Mouse (Mus musculus) intestine, embryonic 15.5 days (tissue): ENCODE data around the gene Shb. TPM values are rescaled to one million over a fixed set of nuclear protein-coding genes. Genes with fewer than 3 reads are reported as not detected.

Source experiments
- ATAC-seq: fragments of 200-750 bp; cut with Nextera tagmentation; 2 replicates; pipeline ENCODE4 v1.8.0; 2017; ENCODE audit warnings: moderate TSS enrichment, moderate library complexity
- H3K27ac ChIP-seq: fragments of 300-500 bp; sonication (generic); 2 replicates; pipeline ENCODE4 v1.5.1; 2015; ENCODE audit warnings: mild to moderate bottlenecking, inconsistent platforms
- H3K27me3 ChIP-seq: fragments of 300-500 bp; sonication (generic); replicated peaks from 2 replicates; pipeline ENCODE4 v1.6.1; 2015; ENCODE audit warnings: inconsistent platforms
- H3K36me3 ChIP-seq: fragments of 300-500 bp; sonication (generic); 2 replicates; pipeline ENCODE4 v1.6.1; 2015; ENCODE audit warnings: inconsistent platforms
- H3K4me1 ChIP-seq: fragments of 300-500 bp; sonication (generic); replicated peaks from 2 replicates; pipeline ENCODE4 v1.6.1; 2015; ENCODE audit warnings: inconsistent platforms
- H3K4me2 ChIP-seq: fragments of 300-500 bp; sonication (generic); replicated peaks from 2 replicates; pipeline ENCODE4 v1.6.1; 2015; ENCODE audit warnings: mild to moderate bottlenecking, inconsistent platforms
- H3K4me3 ChIP-seq: fragments of 300-500 bp; sonication (generic); replicated peaks from 2 replicates; pipeline ENCODE4 v1.5.1; 2015; ENCODE audit warnings: inconsistent platforms
- H3K9ac ChIP-seq: fragments of 300-500 bp; sonication (generic); 2 replicates; pipeline ENCODE4 v1.6.1; 2015; ENCODE audit warnings: inconsistent platforms
- H3K9me3 ChIP-seq: fragments of 300-500 bp; sonication (generic); 2 replicates; pipeline ENCODE4 v1.6.1; 2016; ENCODE audit warnings: inconsistent platforms
- WGBS: fragments of 180-500 bp; shearing (Covaris S2); methylation state at CpG from one replicate; pipeline ENCODE4 v1.1.7; 2015; 5-methylcytosine and 5-hydroxymethylcytosine counted together
- polyA plus RNA-seq: library from polyadenylated mRNA; unstranded; fragments of >200 nt; fragmentation: Nextera tagmentation; extraction: Ambion mirVana; gene quantifications from 2 replicates; pipeline ENCODE4 v1.2.1, GENCODE M21; 2015

Shb gene
- polyA plus RNA-seq, 1 experiment from 2014 or later: 4.0 TPM

DNA sequence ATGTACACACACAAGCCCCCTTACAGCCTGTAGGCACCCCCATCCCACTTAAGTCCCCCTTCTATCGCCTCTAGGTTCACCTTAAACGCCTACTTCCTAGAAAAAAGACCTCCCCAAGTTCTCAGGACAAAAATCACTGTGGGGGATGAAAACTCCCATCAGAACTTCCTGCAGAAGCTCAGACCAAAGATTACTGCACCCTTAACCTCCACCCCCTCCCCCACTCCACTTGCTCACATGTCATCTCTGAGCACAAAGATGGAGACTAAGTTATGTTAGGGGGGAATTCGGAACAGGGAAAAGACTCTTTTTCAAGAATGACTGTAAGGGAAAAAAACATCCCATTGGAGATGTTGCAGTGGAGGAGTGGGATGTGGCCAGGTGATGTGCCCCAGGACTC lies 6.7 kb downstream of the Shb start:
- 81% methylated on average over 3 of the region's 3 CpGs for WGBS
- no peak for ATAC-seq
- 0 out of 2 replicates have a peak, but pooled peaks cover 4% of the 10 kb centered on the region for H3K36me3 ChIP-seq
- H3K9ac ChIP-seq: no peak overlapping the region
- no peaks in the 10 kb centered on the region for H3K27me3 ChIP-seq
- no peak overlapping the region for H3K4me2 ChIP-seq
- no peak overlapping the region for H3K4me3 ChIP-seq
- no peaks in the 10 kb centered on the region for H3K9me3 ChIP-seq
- peaks cover 36% of the 10 kb centered on the region for H3K4me1 ChIP-seq
- no peak overlapping the region for H3K27ac ChIP-seq

DNA sequence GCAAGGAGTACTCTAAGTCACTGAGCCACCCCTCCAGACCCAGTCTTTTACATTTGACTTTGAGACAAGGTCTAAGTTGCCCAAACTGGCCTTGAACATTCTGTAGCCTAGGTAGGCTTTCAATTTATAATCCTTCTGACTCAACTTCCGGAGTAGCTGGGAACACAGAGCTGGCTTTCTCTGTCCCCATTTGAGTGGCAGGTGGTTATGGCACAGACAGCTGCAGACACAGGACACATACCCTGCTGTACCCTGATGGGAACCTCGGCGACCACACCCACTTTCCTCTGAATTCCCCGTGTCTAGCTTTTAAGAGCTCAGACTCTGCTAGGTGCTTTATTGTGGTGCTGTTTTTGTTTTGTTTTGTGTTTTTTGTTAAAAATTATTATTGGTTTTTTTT lies 7.7 kb downstream of the Shb start:
- H3K27me3 ChIP-seq: no peaks in the 10 kb centered on the region
- no peak overlapping the region for H3K9ac ChIP-seq
- ATAC-seq: no peak
- H3K4me2 ChIP-seq: no peak overlapping the region
- 86% methylated on average over 4 of the region's 4 CpGs for WGBS
- no peak overlapping the region for H3K4me3 ChIP-seq
- H3K27ac ChIP-seq: no peak overlapping the region
- no peaks in the 10 kb centered on the region for H3K9me3 ChIP-seq
- peaks cover 40% of the 10 kb centered on the region for H3K4me1 ChIP-seq
- 0 out of 2 replicates have a peak, but pooled peaks cover 4% of the 10 kb centered on the region for H3K36me3 ChIP-seq

DNA sequence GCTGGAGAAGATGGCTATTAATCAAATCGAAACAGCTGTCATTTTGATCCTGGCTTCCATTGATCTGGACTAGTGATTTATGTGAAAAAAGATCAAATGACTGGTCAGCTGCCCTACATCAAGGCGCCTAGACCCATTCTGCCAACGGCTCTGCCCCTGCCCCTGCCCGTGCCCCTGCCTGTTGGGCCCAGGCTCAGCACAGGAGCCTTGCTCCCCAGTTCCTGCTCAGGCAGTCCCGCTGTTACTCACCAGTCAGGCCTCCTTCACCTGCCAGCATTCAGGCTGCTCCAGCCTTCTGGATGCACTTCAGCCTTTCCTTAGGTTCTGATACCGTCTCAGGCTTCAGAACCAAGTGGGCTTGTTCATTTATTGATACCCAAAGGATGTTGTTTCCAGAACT lies 8.9 kb downstream of the Shb start:
- H3K4me1 ChIP-seq: peaks cover 38% of the 10 kb centered on the region
- H3K36me3 ChIP-seq: 0 out of 2 replicates have a peak, but pooled peaks cover 4% of the 10 kb centered on the region
- no peaks in the 10 kb centered on the region for H3K9me3 ChIP-seq
- 88% methylated on average over 6 of the region's 6 CpGs for WGBS
- no peak for ATAC-seq
- H3K27ac ChIP-seq: no peak overlapping the region
- H3K4me2 ChIP-seq: no peak overlapping the region
- no peak overlapping the region for H3K9ac ChIP-seq
- no peak overlapping the region for H3K4me3 ChIP-seq
- no peaks in the 10 kb centered on the region for H3K27me3 ChIP-seq

DNA sequence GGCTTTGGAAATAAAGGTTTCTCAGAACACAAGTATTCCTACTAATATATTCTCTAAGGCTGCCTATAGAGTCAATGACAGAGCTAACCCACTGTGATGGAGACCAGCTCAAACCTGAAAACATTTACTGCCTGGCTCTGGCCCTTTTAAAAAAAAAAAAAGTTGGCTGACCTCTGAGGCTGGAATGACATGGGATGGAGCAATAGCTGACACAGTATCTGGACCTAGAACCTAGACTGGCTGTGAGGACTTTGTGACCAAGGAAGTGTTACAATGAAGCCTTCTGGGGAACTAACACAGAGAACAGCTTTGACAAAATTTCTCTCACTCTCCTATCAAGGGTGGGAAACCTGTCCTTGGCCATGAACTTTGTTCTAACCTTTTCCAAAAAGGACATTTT lies 9.3 kb downstream of the Shb start:
- Histone ChIP-seq H3K4me1 (peaks cover 34% of the 10 kb centered on the region), H3K4me2 (no peak overlapping the region), H3K9me3 (no peaks in the 10 kb centered on the region), H3K36me3 (0 out of 2 replicates have a peak, but pooled peaks cover 4% of the 10 kb centered on the region), H3K4me3 (no peak overlapping the region), H3K9ac (no peak overlapping the region), H3K27me3 (no peaks in the 10 kb centered on the region), H3K27ac (no peak overlapping the region)
- ATAC-seq: no peak

DNA sequence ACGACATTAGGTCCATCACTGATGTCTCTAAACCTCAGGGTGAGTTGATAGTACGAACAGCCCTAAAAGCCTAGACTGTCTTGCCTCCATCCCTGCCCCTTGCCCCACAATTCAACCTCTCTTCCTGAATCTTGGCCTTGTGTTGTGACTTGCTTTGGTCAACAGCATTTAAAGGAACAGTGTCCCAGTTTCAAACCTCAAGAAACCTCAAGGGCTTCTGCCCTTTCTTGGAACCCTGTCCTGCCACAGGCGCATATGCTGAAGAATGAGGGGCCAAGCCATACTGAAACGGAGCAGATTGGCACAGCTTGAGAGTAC lies 9.7 kb downstream of the Shb start:
- Histone ChIP-seq H3K27ac (no peak overlapping the region), H3K4me3 (no peak overlapping the region), H3K4me2 (no peak overlapping the region), H3K4me1 (peaks cover 30% of the 10 kb centered on the region), H3K36me3 (0 out of 2 replicates have a peak, but pooled peaks cover 4% of the 10 kb centered on the region), H3K9me3 (no peaks in the 10 kb centered on the region), H3K9ac (no peak overlapping the region), H3K27me3 (no peaks in the 10 kb centered on the region)
- 80% methylated on average over 4 of the region's 4 CpGs for WGBS
- no peak for ATAC-seq

DNA sequence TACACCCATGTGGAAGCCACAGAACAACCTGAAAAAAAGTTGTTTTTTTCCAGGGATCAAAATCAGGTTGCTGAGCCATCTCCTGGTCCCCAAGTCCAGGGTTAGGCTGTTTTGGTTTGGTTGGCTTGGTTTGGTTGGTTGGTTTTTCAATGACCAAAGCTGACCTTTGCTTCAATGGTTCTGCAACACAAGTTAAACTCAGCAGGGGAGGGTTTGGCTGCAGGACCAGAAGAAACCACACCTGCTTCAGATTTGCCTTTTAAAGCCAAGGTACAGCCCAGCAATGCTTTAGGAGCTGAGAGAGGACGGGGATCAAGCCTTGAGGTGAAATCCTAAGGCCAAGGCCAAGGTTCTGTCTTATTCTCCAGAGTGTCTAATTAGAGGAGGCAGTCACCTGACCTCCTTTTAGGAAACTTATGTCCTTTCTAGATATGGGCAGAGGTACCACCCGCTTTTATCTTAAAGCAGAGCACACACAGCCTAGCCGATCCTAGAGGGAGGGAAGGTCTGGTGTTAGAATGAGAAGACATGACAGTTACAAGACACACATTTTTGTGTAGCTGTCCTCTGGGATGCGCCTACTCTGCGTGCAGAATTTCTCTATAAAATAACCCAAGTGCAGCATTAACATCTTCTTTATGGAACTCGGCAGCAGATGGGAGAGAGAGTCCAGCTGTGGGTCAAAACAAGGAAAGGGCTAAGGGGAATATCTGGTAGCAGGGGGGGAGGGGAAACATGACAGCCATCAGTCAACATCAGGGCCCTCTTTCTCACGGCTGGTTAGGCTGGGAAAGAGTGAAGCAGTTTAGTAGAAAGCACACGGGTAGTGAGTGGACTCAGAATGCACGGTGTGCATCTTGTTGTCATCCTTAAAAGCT lies 10.3 kb downstream of the Shb start:
- no peak overlapping the region for H3K27ac ChIP-seq

DNA sequence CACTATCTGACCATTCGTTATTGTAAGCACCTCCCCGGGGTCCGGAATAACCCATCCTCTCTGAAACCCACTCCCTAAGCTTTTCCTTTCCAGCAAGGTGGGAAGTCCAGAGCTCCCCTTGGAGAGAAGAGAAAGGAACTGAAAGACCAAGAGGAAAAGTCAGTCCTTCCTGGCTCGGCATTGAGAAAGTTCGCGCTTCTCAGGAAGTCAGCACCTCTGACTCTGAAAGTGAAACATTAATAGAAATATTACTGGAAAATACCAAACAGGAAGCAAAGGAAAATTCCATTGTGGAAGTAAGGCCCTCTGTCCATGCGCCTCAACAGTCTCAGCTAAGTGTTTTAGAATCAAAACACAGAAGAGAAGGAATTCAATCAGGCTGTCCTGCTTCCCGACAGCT lies 11.9 kb downstream of the Shb start:
- Histone ChIP-seq H3K4me1 (peaks cover 33% of the 10 kb centered on the region), H3K4me3 (no peak overlapping the region), H3K27ac (peak overlapping the region; percentile 30; the same call in 1 of the 2 replicates), H3K4me2 (0 out of 2 replicates have a peak overlapping the region, but pooled peaks have one; percentile 14), H3K36me3 (no peaks in the 10 kb centered on the region), H3K9me3 (no peaks in the 10 kb centered on the region), H3K9ac (no peak overlapping the region), H3K27me3 (no peaks in the 10 kb centered on the region)
- 51% methylated on average over 8 of the region's 8 CpGs for WGBS
- no peak for ATAC-seq

More for the DNA sequence above, 10.3 kb downstream of the Shb start:
- H3K27me3 ChIP-seq: no peaks in the 10 kb centered on the region
- no peak overlapping the region for H3K4me2 ChIP-seq
- 49% methylated on average over 9 of the region's 9 CpGs for WGBS
- H3K9ac ChIP-seq: no peak overlapping the region
- ATAC-seq: peak; percentile 41; the same call in 1 of the 2 replicates
- H3K4me3 ChIP-seq: no peak overlapping the region
- peaks cover 32% of the 10 kb centered on the region for H3K4me1 ChIP-seq
- H3K9me3 ChIP-seq: no peaks in the 10 kb centered on the region
- H3K36me3 ChIP-seq: 0 out of 2 replicates have a peak, but pooled peaks cover 4% of the 10 kb centered on the region

DNA sequence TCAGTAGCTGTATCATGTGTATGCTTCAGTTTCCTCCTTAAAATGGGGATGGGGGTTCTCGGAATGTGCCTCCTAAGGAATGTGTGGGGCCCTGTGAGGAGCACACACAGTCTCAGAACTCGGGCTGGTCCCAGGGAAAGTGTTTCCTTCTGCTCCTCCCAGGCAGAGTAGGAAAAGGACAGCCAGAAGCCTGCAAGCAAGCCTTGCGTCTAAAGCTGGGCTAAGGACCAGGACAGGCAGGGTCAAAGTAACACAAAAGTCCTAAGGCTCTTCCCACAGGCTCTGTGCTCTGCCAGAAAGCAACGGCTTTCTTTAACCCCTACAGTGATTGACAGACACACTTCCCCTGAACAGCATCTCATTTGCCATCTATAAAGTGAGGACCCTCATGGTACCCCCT lies 14.9 kb downstream of the Shb start:
- Histone ChIP-seq H3K27ac (no peak overlapping the region), H3K4me2 (no peak overlapping the region), H3K9ac (no peak overlapping the region), H3K4me1 (peaks cover 51% of the 10 kb centered on the region), H3K9me3 (no peaks in the 10 kb centered on the region), H3K27me3 (no peaks in the 10 kb centered on the region), H3K36me3 (no peaks in the 10 kb centered on the region), H3K4me3 (no peak overlapping the region)
- ATAC-seq: no peak
- WGBS: 36% methylated on average over 4 of the region's 4 CpGs

DNA sequence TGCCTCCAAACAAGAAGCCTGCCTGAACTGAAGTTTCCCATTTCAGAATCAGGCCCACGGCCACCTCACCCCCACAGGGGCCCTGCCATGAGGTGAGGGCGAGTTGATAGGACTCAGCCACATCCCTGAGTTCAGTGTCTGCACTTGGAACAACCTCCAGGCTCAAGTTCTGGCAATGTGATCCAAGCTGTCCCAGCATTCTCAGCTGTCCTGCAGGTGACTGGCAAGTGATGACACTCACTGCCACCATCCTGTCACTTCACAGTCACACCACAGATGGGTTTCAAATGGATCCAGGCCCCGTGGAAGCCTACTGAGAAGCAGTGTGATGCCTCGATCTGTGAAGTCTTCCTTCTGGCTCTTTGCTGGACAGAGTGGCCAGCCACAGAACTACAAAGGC lies 16.4 kb downstream of the Shb start:
- Histone ChIP-seq H3K4me1 (peaks cover 36% of the 10 kb centered on the region), H3K27ac (no peak overlapping the region), H3K36me3 (no peaks in the 10 kb centered on the region), H3K9me3 (no peaks in the 10 kb centered on the region), H3K9ac (no peak overlapping the region), H3K4me3 (no peak overlapping the region), H3K27me3 (no peaks in the 10 kb centered on the region), H3K4me2 (no peak overlapping the region)
- WGBS: 71% methylated on average over 4 of the region's 4 CpGs
- ATAC-seq: no peak

DNA sequence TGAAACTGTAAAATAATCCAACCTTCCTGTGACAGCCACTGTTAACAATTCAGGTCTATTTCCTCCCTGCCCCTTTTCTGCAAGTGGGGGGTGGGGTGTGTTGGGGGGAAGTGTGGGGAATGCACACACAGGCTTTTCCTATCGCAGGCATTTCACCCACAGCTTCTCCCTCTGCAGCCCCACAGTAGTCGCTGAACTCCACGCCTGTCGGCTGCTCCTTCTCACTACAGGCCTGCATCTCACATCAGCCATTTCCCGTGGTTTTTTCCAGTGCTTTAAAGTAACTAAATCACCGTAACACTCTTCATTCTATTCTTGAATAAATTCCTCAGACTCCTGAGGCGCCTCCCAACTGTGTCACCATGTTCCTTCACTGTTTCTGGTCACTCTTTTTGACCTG lies 17.9 kb downstream of the Shb start:
- Histone ChIP-seq H3K4me3 (no peak overlapping the region), H3K9me3 (no peaks in the 10 kb centered on the region), H3K4me2 (peak overlapping the region; percentile 45), H3K9ac (no peak overlapping the region), H3K36me3 (no peaks in the 10 kb centered on the region), H3K27ac (peak overlapping the region; percentile 61; the same call in 1 of the 2 replicates), H3K4me1 (peaks cover 39% of the 10 kb centered on the region), H3K27me3 (no peaks in the 10 kb centered on the region)
- 27% methylated on average over 7 of the region's 7 CpGs for WGBS
- no peak; the same call in 1 of the 2 replicates for ATAC-seq

DNA sequence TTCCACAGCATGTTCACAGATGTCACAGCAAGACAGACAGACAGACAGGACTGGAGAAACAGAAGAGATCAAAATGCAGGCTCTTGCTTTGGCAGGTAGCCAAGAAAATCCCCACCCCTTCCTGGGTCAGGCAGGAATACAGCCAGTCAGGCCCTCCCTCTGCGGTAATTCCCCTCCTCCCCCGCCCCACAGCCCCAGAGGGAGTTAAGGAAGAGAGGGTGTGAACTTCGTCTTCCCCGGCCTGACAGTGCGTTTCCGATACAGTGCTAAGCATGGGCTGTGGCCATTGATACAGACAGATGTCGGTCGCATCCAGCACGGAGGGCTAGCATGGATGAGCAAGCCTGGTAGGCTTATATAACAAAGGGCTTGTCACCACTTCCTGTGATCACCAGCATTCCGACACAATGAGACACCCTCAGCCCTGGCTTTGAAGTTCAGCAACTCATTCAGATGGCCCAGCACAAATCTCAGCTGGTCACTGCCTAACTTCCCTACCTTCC lies 18.4 kb downstream of the Shb start:
- Histone ChIP-seq H3K4me2 (peak overlapping the region; percentile 45), H3K36me3 (no peaks in the 10 kb centered on the region), H3K27me3 (no peaks in the 10 kb centered on the region), H3K9me3 (no peaks in the 10 kb centered on the region), H3K27ac (peak overlapping the region; percentile 61), H3K4me1 (peaks cover 44% of the 10 kb centered on the region), H3K9ac (no peak overlapping the region), H3K4me3 (no peak overlapping the region)
- WGBS: 2% methylated on average over 10 of the region's 10 CpGs
- ATAC-seq: peak; percentile 90

DNA sequence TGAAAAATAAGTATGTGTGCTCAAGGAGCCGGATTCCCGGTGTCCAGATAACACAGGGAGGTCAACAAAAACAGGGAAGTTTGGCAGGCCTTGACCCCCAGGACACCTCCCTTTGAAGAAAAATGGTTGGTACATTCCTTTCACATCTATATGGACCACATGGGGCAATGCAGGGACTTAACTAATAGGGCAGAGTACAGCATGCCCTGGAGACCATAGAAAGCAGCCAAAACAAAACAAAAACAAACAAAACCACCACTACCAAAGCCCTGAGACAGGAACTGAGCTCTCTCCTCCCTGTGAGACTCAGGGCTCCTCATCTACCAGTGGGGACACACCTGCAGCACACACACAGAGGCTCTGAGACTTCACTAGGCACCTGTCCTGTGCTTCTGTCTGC lies 18.9 kb downstream of the Shb start:
- no peak overlapping the region for H3K9ac ChIP-seq
- WGBS: 62% methylated on average over 2 of the region's 2 CpGs
- no peaks in the 10 kb centered on the region for H3K27me3 ChIP-seq
- peak; percentile 40 for ATAC-seq
- H3K4me2 ChIP-seq: peak overlapping the region; percentile 45
- H3K4me1 ChIP-seq: peaks cover 49% of the 10 kb centered on the region
- H3K9me3 ChIP-seq: no peaks in the 10 kb centered on the region
- no peaks in the 10 kb centered on the region for H3K36me3 ChIP-seq
- peak overlapping the region; percentile 61 for H3K27ac ChIP-seq
- no peak overlapping the region for H3K4me3 ChIP-seq

DNA sequence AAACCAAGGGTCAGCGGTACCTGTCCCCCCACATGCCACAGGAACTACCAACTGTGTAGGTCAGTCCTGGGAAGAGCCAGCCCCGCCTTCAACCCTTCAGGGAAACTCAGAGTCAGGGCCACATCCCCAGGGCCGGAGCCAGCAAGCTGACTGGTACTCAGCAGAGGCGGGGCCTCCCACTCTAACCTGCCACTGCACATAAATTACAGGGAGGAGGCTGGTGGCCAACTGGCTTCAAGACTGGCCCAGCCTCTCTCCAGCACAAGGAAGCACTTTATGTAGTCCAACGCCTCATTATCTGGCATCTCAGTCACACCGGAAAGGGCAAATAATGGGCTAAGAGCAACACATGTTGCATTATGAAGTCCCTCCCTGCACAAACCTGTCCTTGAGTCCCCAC lies 22.1 kb downstream of the Shb start:
- ATAC-seq: peak; percentile 40
- Histone ChIP-seq H3K27me3 (no peaks in the 10 kb centered on the region), H3K4me3 (no peak overlapping the region), H3K27ac (peak overlapping the region; percentile 44), H3K9ac (no peak overlapping the region), H3K4me2 (no peak overlapping the region; the same call in 1 of the 2 replicates), H3K4me1 (peaks cover 71% of the 10 kb centered on the region), H3K36me3 (no peaks in the 10 kb centered on the region), H3K9me3 (no peaks in the 10 kb centered on the region)
- 35% methylated on average over 6 of the region's 6 CpGs for WGBS
